Mouse (Mus musculus) erythroblast, embryonic 14.5 days (primary cell): Measurements from ENCODE around the gene Glt28d2.

Experiments used
- GATA1 ChIP-seq: IDR thresholded peaks from 2 replicates; pipeline ENCODE4 v1.6.1; 2012; ENCODE audit warnings: low read length, inconsistent platforms, mixed read lengths
- TAL1 ChIP-seq: IDR thresholded peaks from 3 replicates; pipeline ENCODE4 v1.6.1; 2012; ENCODE audit warnings: low read length, inconsistent platforms, mixed read lengths

DNA sequence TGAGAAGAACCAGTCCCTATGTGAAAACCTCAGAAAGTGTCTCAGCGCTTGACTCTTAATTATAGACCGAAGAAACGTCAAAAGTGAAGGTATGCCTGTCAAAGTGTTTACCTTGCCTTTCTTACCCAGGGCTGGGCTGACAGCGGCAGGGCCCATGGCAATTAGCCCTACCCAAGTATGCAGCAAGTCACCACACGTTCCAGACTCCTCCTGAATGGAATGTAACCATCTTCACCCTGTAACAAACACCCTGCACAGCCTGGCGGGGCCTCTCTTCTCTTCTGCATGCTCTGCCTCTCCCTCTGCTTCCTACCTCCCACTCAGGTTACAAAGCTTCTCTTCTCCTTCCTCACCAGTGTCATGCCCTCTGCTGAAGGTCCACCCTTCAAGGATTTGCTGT lies 44.5 kb upstream of the Glt28d2 start:
- TF ChIP-seq TAL1: no peak
- no peak for TF ChIP-seq GATA1
